Mouse (Mus musculus) left cerebral cortex, postnatal 25 days (tissue): Measurements from ENCODE around the gene Wdr5. TPM values are rescaled to one million over a fixed set of nuclear protein-coding genes. Genes with fewer than 3 reads are reported as not detected.
"Not testable (repeated sequence)": the region's sequence is repeated elsewhere in the genome, so short reads cannot be mapped to it uniquely, and the experiment has no call there.

Experiments
- DNase-seq, 2 experiments: peaks; one replicate each; pipeline ENCODE4 v3.0.0; 2022; ENCODE audit warnings: low spot score in 2 of 2, mixed read lengths in 1 of 2
- intact Hi-C: fragments of 180-260 bp; cut with DNase I; formaldehyde crosslinking; loops from one replicate; pipeline ENCODE4 v1.15.1; 2025
- total RNA-seq, 2 experiments: library from RNA; stranded (reverse); gene quantifications; 2 replicates each; pipeline ENCODE4 v1.2.3; 2021

Wdr5 gene
- total RNA-seq, 2 experiments from 2014 or later: 25.8 to 28.4 TPM

DNA sequence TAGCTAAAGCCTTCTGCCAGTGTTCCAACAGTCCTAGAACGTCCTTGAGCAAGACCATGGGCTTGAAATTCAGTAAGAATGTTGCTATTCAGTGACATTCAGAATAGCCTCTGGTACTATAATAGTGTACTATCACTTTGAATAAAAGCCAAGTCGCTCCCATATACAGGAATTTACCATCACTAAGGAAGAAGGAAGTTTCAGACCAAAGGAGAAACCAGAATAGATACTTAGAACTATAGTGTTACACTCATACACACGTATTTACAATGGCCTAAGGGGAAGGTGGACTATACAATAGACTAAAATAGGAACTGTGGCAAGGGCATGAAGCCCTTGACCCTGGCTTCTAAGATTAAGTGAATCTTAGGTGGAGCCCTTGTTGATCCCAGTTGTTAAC, 30.6 kb downstream of the Wdr5 start:
- intact Hi-C loops, DNase-seq: not testable (repeated sequence)

GRCm38 (mm10) chr2:27546041-27546440, 31.1 kb downstream of the Wdr5 start:
- DNase-seq, intact Hi-C loops: not testable (repeated sequence)

DNA sequence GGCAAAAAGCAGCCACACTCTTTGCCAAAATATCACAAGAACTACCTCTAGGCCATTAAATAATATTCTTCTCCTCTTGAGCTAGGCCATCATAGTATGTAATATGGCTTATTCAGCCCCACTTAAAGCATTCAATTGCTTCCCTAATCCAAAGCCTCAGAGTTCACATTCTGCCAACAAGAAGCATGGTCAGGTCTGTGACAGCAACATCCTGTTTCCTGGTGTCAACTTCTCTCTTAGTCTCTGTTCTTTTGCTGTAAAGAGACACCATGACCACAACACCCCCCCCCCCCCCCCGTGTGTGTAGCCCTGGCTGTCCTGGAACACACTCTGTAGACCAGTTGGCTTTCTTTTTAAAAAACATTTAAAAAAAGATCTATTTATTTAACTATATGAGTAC, 32.4 kb downstream of the Wdr5 start:
- DNase-seq: no peak
- intact Hi-C loops: no loop called here

DNA sequence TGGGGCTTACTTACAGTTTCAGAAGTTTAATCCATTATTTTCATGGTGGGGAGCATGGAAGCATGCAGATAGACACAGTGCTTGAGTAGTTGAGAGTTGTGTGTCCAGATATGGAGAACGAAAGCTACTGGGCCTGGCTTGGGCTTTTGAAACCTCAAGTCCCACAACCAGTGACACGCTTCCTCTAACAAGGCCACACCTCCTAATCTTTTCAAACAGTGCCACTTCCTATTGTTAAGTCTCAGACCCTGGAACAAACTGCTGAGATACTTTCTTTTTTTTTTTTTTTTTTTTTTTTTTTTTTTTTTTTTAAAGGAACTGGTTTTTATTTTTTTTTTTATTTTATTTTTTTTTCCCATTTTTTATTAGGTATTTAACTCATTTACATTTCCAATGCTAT, 33.0 kb downstream of the Wdr5 start:
- DNase-seq: no peak
- intact Hi-C loops: no loop called here

DNA sequence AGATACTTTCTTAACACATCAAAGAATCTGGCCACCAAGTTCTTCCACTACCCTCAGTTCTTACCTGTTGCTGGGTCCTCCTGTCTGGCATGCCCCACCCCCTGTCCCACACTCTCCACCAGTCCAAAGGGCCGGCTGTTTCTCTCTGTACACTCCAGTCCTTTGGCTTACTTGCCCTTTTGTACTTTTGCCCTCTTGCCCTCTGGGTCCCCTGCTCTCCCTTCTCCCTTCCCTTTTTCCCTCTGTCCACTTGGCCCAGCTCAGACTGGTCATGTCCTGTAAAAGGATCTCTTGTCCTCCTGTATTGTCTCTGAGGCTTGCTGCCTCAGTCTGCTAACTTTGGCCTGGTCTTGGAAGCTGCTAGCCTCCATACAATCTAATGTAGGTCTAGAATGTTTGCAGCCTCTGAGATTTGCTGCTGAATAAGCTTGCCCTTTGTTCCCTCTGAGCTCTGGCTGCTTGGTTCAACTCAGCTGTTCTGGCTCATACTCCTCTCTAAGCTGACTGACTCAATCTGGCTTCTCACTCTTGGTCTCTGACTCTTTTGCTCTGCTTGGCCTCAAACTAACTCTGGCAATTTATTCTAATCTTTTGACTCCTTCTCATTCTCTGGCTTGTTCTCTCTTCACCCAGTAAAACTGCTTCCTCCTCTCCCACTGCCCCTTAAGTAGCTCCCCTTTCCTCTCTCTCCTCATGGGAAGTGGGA, 33.9 kb downstream of the Wdr5 start:
- DNase-seq: no peak
- intact Hi-C loops: no loop called here

- intact Hi-C loops: loop anchor here (1.0 to 5.0 kb wide), 3 partner anchors 213 to 870 kb away; no protein-coding TSS in a partner anchor
- DNase-seq: peak; percentile 70 to 79
These were observed 37.8 kb downstream of the Wdr5 start for GRCm38 (mm10) chr2:27552620-27553287.

- DNase-seq: no peak
- intact Hi-C loops: loop anchor here (5.0 kb wide), 1 partner anchor 868 kb away; no protein-coding TSS in a partner anchor
These were observed 39.4 kb downstream of the Wdr5 start for GRCm38 (mm10) chr2:27554308-27554707.

GRCm38 (mm10) chr2:27556921-27557320, 42.0 kb downstream of the Wdr5 start:
- intact Hi-C loops: no loop called here
- DNase-seq: no peak

GRCm38 (mm10) chr2:27560708-27561123, 45.8 kb downstream of the Wdr5 start:
- intact Hi-C loops: loop anchor here (5.0 kb wide), 1 partner anchor 327 kb away; the partner anchor contains the start of gene Col5a1

DNA sequence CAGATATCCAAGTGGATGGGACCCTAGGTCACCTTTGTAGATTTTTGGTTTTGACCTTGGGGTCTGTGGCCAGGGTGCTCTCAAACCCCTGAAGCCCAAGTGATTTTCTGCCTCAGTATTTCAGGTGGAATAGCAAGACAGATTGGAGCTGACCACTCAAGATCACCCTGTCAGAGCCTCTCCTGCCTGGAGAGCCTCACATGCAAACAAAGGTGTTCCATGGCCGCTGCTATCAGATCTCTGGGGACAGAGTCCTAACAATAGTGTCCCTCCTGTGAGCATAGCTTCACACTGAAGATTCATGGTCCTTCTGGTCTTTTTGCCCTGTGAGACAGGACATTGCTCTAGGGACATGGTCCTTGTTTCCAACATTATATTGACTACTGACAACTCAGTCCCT, 46.2 kb downstream of the Wdr5 start:
- intact Hi-C loops: loop anchor here (5.0 kb wide), 1 partner anchor 326 kb away; the partner anchor contains the start of gene Col5a1
- no peak for DNase-seq

More at GRCm38 (mm10) chr2:27560708-27561123, 45.8 kb downstream of the Wdr5 start:
- DNase-seq: no peak

DNA sequence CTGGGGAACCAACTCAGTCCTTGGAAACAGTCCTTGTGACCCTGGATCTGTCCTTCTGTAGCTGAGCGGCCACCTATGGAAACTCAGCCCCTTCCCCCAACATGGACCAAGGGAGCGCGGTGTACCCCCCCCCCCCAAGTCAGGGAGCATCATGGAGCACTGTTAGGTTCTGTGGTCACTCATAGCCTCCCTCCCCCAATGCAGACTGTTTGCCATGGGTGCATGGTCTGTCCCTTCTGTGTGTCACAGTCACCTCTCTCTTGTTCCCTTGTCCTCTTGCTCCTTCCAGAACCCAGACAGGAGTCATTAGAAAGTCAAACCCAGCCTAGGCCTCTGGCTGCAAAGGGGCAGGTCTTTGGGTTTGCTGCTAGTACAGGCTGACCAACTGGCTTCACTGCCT, 46.9 kb downstream of the Wdr5 start:
- intact Hi-C loops: loop anchor here (5.0 kb wide), 1 partner anchor 325 kb away; the partner anchor contains the start of gene Col5a1
- no peak for DNase-seq

- intact Hi-C loops: loop anchor here (5.0 kb wide), 1 partner anchor 324 kb away; the partner anchor contains the start of gene Col5a1
- peak in 1 of 2 experiments; percentile 24 for DNase-seq
These were observed 48.7 kb downstream of the Wdr5 start for GRCm38 (mm10) chr2:27563641-27564148.

DNA sequence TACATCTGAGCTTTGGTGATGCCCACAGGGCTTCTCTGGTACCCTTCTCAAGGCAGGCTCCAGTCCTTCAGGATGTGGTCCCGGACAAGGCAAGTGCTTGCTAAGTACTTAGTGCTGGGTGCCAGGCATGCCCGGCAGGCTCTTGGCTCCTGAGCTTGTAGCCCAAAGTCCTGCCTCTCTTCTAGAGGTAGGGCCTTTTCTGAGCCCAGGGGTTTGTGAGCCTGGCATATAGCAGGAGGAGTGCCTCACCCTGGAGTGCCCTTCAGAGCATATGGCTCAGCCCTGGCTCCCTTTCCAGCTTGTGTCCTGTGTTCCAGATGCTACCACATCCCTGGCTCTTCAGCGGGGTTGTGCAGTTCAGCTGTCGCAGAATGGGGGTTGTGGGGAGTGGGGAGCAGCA, 49.7 kb downstream of the Wdr5 start:
- intact Hi-C loops: loop anchor here (5.0 kb wide), 1 partner anchor 323 kb away; the partner anchor contains the start of gene Col5a1
- DNase-seq: no peak

- DNase-seq: no peak
- intact Hi-C loops: no loop called here
These were observed 50.6 kb downstream of the Wdr5 start for GRCm38 (mm10) chr2:27565316-27566103.

DNA sequence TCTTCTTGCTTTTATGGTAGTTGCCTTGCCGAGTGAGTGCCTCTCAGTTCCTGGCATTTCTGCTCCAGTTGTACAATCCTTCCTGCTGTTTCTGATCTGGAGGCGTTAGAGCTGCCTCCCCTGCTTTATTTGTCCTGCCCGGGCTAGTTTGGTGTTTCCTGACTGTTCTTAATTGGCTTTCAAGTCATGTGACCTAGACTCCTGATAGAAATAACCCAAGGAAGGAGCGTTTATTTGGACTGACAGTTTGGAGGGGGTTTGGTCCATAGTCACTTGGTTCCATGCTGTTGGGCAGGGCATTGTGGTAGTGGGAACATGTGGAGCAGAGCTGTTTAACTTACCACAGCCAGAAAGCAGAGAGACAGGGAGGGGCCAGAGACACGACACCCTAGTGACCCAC, 55.9 kb downstream of the Wdr5 start:
- intact Hi-C loops: no loop called here
- no peak for DNase-seq

DNA sequence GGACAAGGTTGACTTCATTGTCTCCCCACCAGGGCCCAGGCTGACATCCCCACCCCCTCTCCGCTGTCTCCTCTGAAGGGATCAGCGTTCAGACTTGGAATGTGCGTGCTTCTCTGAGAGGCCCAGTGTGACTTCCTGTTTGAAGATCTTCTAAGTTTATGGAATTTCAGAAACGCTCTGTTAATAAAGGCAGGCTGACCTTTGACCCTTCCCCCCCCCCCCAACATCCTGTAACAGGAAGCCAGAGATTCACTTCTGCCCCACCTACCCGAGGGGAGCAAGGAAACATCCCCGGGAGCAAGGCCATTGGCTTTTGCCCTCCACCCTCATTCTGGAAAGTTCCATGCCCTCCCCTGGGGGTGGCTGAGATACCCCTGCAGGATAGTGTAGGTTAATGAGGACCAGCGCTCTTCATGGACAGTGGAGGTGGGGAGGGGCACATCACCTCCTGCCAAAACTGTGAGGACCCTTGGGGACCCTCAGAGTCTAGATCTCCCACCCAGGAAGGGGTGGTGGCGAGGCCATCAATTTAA, 57.4 kb downstream of the Wdr5 start:
- no peak for DNase-seq
- intact Hi-C loops: no loop called here

DNA sequence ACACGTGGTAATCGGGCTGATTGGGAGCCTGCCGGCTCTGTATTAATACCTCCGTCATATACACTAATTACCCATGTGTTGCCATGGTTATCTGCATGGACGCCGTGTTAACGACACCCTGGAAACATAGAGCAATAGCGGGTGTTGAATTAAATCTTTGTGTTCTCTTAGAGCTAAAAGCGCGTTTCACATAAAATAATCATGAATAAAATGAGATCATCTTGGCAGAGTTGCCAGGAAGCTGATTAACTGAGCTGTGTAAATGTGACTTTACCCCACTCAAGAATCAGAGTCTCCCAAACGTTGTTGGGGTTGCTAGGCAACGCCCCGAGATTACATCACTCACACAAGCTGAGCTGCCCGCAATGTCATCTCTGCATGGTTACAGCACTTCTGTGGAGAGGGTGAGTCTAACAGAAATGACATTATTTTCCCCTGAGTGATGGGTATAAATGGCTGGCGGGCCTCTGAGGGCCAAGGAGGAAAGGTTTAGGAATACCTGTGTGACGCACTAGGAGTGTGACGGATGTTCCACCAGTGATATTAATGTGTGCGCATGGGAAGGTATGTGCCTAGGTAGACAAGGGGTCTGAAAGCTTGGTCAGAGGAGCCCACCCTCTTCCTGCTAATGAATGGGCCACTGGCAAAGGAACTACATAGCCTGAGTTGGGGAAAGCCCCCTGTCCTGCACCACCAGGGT, 58.1 kb downstream of the Wdr5 start:
- DNase-seq: peak; percentile 84 to 95
- intact Hi-C loops: no loop called here

GRCm38 (mm10) chr2:27573628-27573966, 58.6 kb downstream of the Wdr5 start:
- DNase-seq: no peak
- intact Hi-C loops: no loop called here

- DNase-seq: no peak
- intact Hi-C loops: no loop called here
These were observed 61.5 kb downstream of the Wdr5 start for GRCm38 (mm10) chr2:27576416-27576815.
